Mouse (Mus musculus) kidney, embryonic 14.5 days (tissue): ENCODE measurements around the gene Gm10401. TPM values are rescaled to one million over a fixed set of nuclear protein-coding genes. Genes with fewer than 3 reads are reported as not detected.

Experiments
- ATAC-seq: fragments of 200-750 bp; cut with Nextera tagmentation; 2 replicates; pipeline ENCODE4 v1.8.0; 2017; ENCODE audit warnings: moderate number of reproducible peaks, mild to moderate bottlenecking, moderate TSS enrichment, moderate library complexity; ENCODE audit not compliant: low FRiP score, low TSS enrichment
- H3K27ac ChIP-seq: fragments of 300-500 bp; sonication (generic); 2 replicates; pipeline ENCODE4 v1.5.1; 2014; ENCODE audit warnings: low read depth, mild to moderate bottlenecking, low read length, moderate library complexity, mixed read lengths
- H3K27me3 ChIP-seq: fragments of 300-500 bp; sonication (generic); 2 replicates; pipeline ENCODE4 v1.6.1; 2014; ENCODE audit warnings: mild to moderate bottlenecking, low read length; ENCODE audit not compliant: control insufficient read depth, insufficient read depth
- H3K36me3 ChIP-seq: fragments of 300-500 bp; sonication (generic); 2 replicates; pipeline ENCODE4 v1.6.1; 2014; ENCODE audit warnings: low read length, mixed read lengths; ENCODE audit not compliant: control insufficient read depth, insufficient read depth
- H3K4me1 ChIP-seq: fragments of 300-500 bp; sonication (generic); 2 replicates; pipeline ENCODE4 v1.6.1; 2014; ENCODE audit warnings: low read length, mixed read lengths; ENCODE audit not compliant: control insufficient read depth, insufficient read depth
- H3K4me2 ChIP-seq: fragments of 300-500 bp; sonication (generic); replicated peaks from 2 replicates; pipeline ENCODE4 v1.6.1; 2014; ENCODE audit warnings: low read depth, mild to moderate bottlenecking, low read length
- H3K4me3 ChIP-seq: fragments of 300-500 bp; sonication (generic); 2 replicates; pipeline ENCODE4 v1.5.1; 2014; ENCODE audit warnings: mild to moderate bottlenecking, low read length
- H3K9ac ChIP-seq: fragments of 300-500 bp; sonication (generic); 2 replicates; pipeline ENCODE4 v1.6.1; 2014; ENCODE audit warnings: low read depth, mild to moderate bottlenecking, low read length, moderate library complexity
- H3K9me3 ChIP-seq: fragments of 300-500 bp; sonication (generic); 2 replicates; pipeline ENCODE4 v1.6.1; 2016; ENCODE audit warnings: low read length; ENCODE audit not compliant: control insufficient read depth
- WGBS: fragments of 180-500 bp; shearing (Covaris S2); extraction: QIAGEN DNeasy Blood & Tissue Kit; methylation state at CpG from one replicate; pipeline ENCODE4 v1.1.7; 2014; 5-methylcytosine and 5-hydroxymethylcytosine counted together
- polyA plus RNA-seq: library from polyadenylated mRNA; unstranded; fragments of >200 nt; fragmentation: Nextera tagmentation; extraction: Ambion mirVana; gene quantifications from 2 replicates; pipeline ENCODE4 v1.2.1, GENCODE M21; 2014

The Gm10401 gene
- polyA plus RNA-seq, 1 experiment from 2014 or later: 54.5 TPM

GRCm38 (mm10) chr5:115139124-115139523 is 41.0 kb upstream of the Gm10401 start:
- Histone ChIP-seq H3K4me1 (no peaks in the 10 kb centered on the region), H3K27me3 (no peaks in the 10 kb centered on the region), H3K36me3 (peaks cover 6% of the 10 kb centered on the region; the same call in 1 of the 2 replicates), H3K9me3 (no peaks in the 10 kb centered on the region), H3K27ac (no peak overlapping the region), H3K4me2 (no peak overlapping the region), H3K9ac (no peak overlapping the region), H3K4me3 (no peak overlapping the region)
- no peak for ATAC-seq
- 54% methylated on average over 4 of the region's 4 CpGs for WGBS

DNA sequence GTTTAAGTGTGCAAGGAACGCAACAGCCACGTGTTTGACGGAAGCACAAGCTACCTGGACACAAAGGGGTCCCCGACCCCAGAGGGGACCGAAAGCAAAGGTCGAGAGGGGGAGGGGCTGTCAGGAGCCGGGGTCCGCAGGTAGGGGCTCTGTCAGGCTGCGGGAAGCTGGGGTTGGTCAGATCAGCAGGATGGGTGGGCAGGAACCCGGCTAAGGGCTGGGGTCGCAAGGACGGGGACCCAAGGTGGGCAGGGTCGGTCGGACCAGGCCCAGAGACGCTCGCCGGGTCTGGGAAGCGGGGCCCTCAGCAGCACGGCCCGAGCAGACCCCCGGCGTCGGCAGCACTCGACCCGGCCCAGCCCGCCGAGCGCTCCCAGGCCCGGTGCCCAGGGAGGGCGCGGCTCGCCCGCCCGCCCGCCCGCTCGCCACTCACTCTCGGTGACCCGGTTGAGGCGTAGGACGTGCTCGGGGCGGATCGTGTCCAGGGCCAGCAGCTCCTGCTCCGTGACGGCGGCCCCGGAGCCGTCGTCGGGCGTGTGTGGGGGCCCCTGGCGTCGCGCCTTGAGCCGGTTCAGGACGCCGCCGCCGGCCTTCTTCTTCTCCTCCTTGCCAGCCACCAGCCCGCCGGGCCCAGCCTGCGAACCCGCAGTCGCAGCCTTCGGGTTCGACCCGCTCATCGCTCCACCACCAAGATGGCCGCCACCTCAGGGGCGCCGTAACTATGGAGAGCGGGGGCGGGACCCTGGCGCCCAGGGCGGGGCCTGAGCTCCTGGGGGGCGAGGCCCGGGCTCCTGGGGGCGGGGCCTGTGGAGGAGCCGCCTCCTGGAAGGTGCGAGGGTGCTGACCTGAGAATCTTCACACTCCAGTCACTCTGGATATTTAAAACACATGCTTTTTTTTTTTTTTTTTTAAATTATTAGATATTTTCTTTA is 36.4 kb upstream of the Gm10401 start, which contains the start of gene Unc119b:
Gene Unc119b (minus strand): TSS at position 742 of the 932 bp plus-strand sequence.
- under 1% methylated on average over 52 of the region's 81 CpGs for WGBS
- Histone ChIP-seq H3K27ac (no peak within 1 kb of the TSS), H3K4me3 (peak within 1 kb of the TSS; percentile 78), H3K9ac (peak within 1 kb of the TSS; percentile 87), H3K4me2 (peak within 1 kb of the TSS; percentile 96), H3K4me1 (peaks cover 6% of the 10 kb centered on the region; the same call in 1 of the 2 replicates), H3K9me3 (no peaks in the 10 kb centered on the region), H3K27me3 (no peaks in the 10 kb centered on the region), H3K36me3 (peaks cover 12% of the 10 kb centered on the region)
- ATAC-seq: peak; percentile 94

GRCm38 (mm10) chr5:115133358-115134066 is 35.4 kb upstream of the Gm10401 start:
- Histone ChIP-seq H3K9ac (peak overlapping the region; percentile 87; the same call in 1 of the 2 replicates), H3K27ac (no peak overlapping the region), H3K36me3 (peaks cover 21% of the 10 kb centered on the region), H3K27me3 (no peaks in the 10 kb centered on the region), H3K4me2 (peak overlapping the region; percentile 96), H3K4me1 (peaks cover 6% of the 10 kb centered on the region; the same call in 1 of the 2 replicates), H3K9me3 (no peaks in the 10 kb centered on the region), H3K4me3 (peak overlapping the region; percentile 78)
- ATAC-seq: no peak
- 52% methylated on average over 6 of the region's 6 CpGs for WGBS

DNA sequence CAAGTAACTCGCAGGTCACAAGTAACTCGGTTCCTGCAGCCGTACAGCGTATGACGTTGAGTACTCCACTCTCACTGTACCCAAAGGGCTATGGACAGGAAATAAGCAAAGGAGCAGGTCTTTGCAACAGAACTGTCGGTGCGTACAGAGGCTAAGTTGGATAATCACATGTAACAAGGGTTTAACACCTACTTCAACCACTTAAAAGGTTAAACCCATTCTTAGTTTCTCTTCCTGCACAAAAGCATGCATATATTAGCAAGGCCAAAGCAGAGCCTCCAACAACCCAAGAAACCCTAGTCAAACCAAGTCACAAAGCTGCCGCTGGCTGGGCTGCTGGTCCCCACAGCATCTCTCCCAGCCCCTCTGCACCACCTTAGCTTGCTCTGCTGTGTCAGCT is 34.4 kb upstream of the Gm10401 start:
- Histone ChIP-seq H3K27me3 (no peaks in the 10 kb centered on the region), H3K27ac (no peak overlapping the region), H3K4me3 (no peak overlapping the region), H3K9ac (no peak overlapping the region), H3K4me1 (peaks cover 8% of the 10 kb centered on the region; the same call in 1 of the 2 replicates), H3K36me3 (peaks cover 30% of the 10 kb centered on the region), H3K4me2 (no peak overlapping the region), H3K9me3 (no peaks in the 10 kb centered on the region)
- WGBS: 88% methylated on average over 8 of the region's 8 CpGs
- no peak for ATAC-seq

DNA sequence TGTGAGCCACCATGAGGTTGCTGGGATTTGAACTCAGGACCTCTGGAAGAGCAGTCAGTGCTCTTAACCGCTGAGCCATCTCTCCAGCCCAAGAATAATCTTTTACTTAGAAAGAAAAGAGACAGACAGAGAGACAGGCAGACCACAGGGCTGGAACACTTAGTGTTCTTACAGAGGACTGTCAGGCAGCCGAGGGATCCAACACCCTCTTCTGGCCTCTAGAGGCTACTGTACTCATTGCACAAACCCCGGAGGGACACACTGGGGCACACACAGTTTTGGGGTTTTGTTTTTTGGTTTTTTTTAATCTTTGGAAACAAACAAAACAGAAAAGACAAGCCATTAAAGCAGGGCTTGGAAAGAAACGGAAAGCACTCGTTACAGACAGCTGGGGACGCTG is 31.2 kb upstream of the Gm10401 start:
- H3K27ac ChIP-seq: no peak overlapping the region
- H3K36me3 ChIP-seq: peaks cover 55% of the 10 kb centered on the region
- no peak overlapping the region for H3K4me3 ChIP-seq
- H3K9ac ChIP-seq: no peak overlapping the region
- H3K4me2 ChIP-seq: no peak overlapping the region
- no peak for ATAC-seq
- no peaks in the 10 kb centered on the region for H3K27me3 ChIP-seq
- no peaks in the 10 kb centered on the region for H3K9me3 ChIP-seq
- WGBS: 94% methylated on average over 6 of the region's 6 CpGs
- H3K4me1 ChIP-seq: peaks cover 21% of the 10 kb centered on the region

GRCm38 (mm10) chr5:115127421-115128179 is 29.5 kb upstream of the Gm10401 start:
- H3K4me1 ChIP-seq: peaks cover 18% of the 10 kb centered on the region; the same call in 1 of the 2 replicates
- ATAC-seq: no peak
- 83% methylated on average over 22 of the region's 22 CpGs for WGBS
- H3K36me3 ChIP-seq: peaks cover 65% of the 10 kb centered on the region
- no peak overlapping the region for H3K27ac ChIP-seq
- H3K9ac ChIP-seq: 0 out of 2 replicates have a peak overlapping the region, but pooled peaks have one; percentile 5
- H3K4me3 ChIP-seq: no peak overlapping the region
- H3K4me2 ChIP-seq: no peak overlapping the region
- no peaks in the 10 kb centered on the region for H3K27me3 ChIP-seq
- no peaks in the 10 kb centered on the region for H3K9me3 ChIP-seq

GRCm38 (mm10) chr5:115126578-115127312 is 28.6 kb upstream of the Gm10401 start:
- 81% methylated on average over 28 of the region's 28 CpGs for WGBS

More at GRCm38 (mm10) chr5:115126578-115127312, 28.6 kb upstream of the Gm10401 start:
- peaks cover 15% of the 10 kb centered on the region; the same call in 1 of the 2 replicates for H3K4me1 ChIP-seq
- no peaks in the 10 kb centered on the region for H3K27me3 ChIP-seq
- no peaks in the 10 kb centered on the region for H3K9me3 ChIP-seq
- H3K36me3 ChIP-seq: peaks cover 63% of the 10 kb centered on the region
- no peak for ATAC-seq
- H3K27ac ChIP-seq: no peak overlapping the region
- H3K9ac ChIP-seq: 0 out of 2 replicates have a peak overlapping the region, but pooled peaks have one; percentile 5
- H3K4me3 ChIP-seq: no peak overlapping the region
- H3K4me2 ChIP-seq: no peak overlapping the region
